Mouse (Mus musculus) neural tube, embryonic 12.5 days (tissue): ENCODE results near the gene Mei4. TPM values are rescaled to one million over a fixed set of nuclear protein-coding genes. Genes with fewer than 3 reads are reported as not detected.

ENCODE experiments used
- ATAC-seq: fragments of 200-750 bp; cut with Nextera tagmentation; 2 replicates; pipeline ENCODE4 v1.8.0; 2017; ENCODE audit warnings: low read depth, mild to moderate bottlenecking, moderate TSS enrichment, moderate library complexity; ENCODE audit not compliant: low FRiP score
- H3K27ac ChIP-seq: fragments of 300-500 bp; sonication (generic); 2 replicates; pipeline ENCODE4 v1.5.1; 2016
- H3K27me3 ChIP-seq: fragments of 300-500 bp; sonication (generic); replicated peaks from 2 replicates; pipeline ENCODE4 v1.6.1; 2016; ENCODE audit warnings: mild to moderate bottlenecking
- H3K36me3 ChIP-seq: fragments of 300-500 bp; sonication (generic); 2 replicates; pipeline ENCODE4 v1.6.1; 2016; ENCODE audit warnings: mild to moderate bottlenecking
- H3K4me1 ChIP-seq: fragments of 300-500 bp; sonication (generic); 2 replicates; pipeline ENCODE4 v1.6.1; 2016
- H3K4me2 ChIP-seq: fragments of 300-500 bp; sonication (generic); replicated peaks from 2 replicates; pipeline ENCODE4 v1.6.1; 2016; ENCODE audit warnings: mild to moderate bottlenecking
- H3K4me3 ChIP-seq: fragments of 300-500 bp; sonication (generic); 2 replicates; pipeline ENCODE4 v1.5.1; 2016
- H3K9ac ChIP-seq: fragments of 300-500 bp; sonication (generic); 2 replicates; pipeline ENCODE4 v1.6.1; 2016; ENCODE audit warnings: mild to moderate bottlenecking
- H3K9me3 ChIP-seq: fragments of 300-500 bp; sonication (generic); 2 replicates; pipeline ENCODE4 v1.6.1; 2016; ENCODE audit warnings: mild to moderate bottlenecking
- WGBS: fragments of 180-500 bp; shearing (Covaris S2); methylation state at CpG from one replicate; pipeline ENCODE4 v1.1.7; 2016; 5-methylcytosine and 5-hydroxymethylcytosine counted together
- polyA plus RNA-seq: library from polyadenylated mRNA; unstranded; fragments of >200 nt; fragmentation: Nextera tagmentation; extraction: Ambion mirVana; gene quantifications from 2 replicates; pipeline ENCODE4 v1.2.1, GENCODE M21; 2016

Gene Mei4
- polyA plus RNA-seq, 1 experiment from 2014 or later, result 0.66 TPM

- 92% methylated on average over 1 of the region's 1 CpGs for whole genome bisulfite sequencing
- no peak for ATAC-seq
These were observed 103.3 kb downstream of the Mei4 start for GRCm38 (mm10) chr9:81966765-81967164.

GRCm38 (mm10) chr9:81968935-81969334 lies 105.5 kb downstream of the Mei4 start:
- Histone ChIP-seq H3K9me3 (no peaks in the 10 kb centered on the region), H3K9ac (no peak overlapping the region), H3K4me3 (no peak overlapping the region), H3K27me3 (no peaks in the 10 kb centered on the region), H3K4me2 (no peak overlapping the region), H3K27ac (no peak overlapping the region), H3K36me3 (no peaks in the 10 kb centered on the region), H3K4me1 (no peaks in the 10 kb centered on the region)
- WGBS, result 51% methylated on average over 2 of the region's 2 CpGs
- no peak for ATAC-seq

More at GRCm38 (mm10) chr9:81966765-81967164, 103.3 kb downstream of the Mei4 start:
- H3K9me3 ChIP-seq, result no peaks in the 10 kb centered on the region
- no peak overlapping the region for H3K9ac ChIP-seq
- H3K4me3 ChIP-seq, result no peak overlapping the region
- no peaks in the 10 kb centered on the region for H3K36me3 ChIP-seq
- no peak overlapping the region for H3K27ac ChIP-seq
- H3K4me1 ChIP-seq, result no peaks in the 10 kb centered on the region
- H3K27me3 ChIP-seq, result no peaks in the 10 kb centered on the region
- H3K4me2 ChIP-seq, result no peak overlapping the region

- no peak for ATAC-seq
- H3K9ac ChIP-seq, result no peak overlapping the region
- H3K27me3 ChIP-seq, result no peaks in the 10 kb centered on the region
- no peak overlapping the region for H3K4me2 ChIP-seq
- H3K9me3 ChIP-seq, result no peaks in the 10 kb centered on the region
- WGBS, result 89% methylated on average over 3 of the region's 3 CpGs
- no peak overlapping the region for H3K4me3 ChIP-seq
- H3K36me3 ChIP-seq, result no peaks in the 10 kb centered on the region
- no peaks in the 10 kb centered on the region for H3K4me1 ChIP-seq
- H3K27ac ChIP-seq, result no peak overlapping the region
These were observed 119.0 kb downstream of the Mei4 start for GRCm38 (mm10) chr9:81982461-81982860.

- Histone ChIP-seq H3K36me3 (no peaks in the 10 kb centered on the region), H3K27ac (no peak overlapping the region), H3K4me1 (no peaks in the 10 kb centered on the region), H3K9ac (no peak overlapping the region), H3K9me3 (no peaks in the 10 kb centered on the region), H3K4me3 (no peak overlapping the region), H3K4me2 (no peak overlapping the region), H3K27me3 (no peaks in the 10 kb centered on the region)
- 82% methylated on average over 3 of the region's 3 CpGs for WGBS
- ATAC-seq, result no peak
These were observed 149.5 kb downstream of the Mei4 start for GRCm38 (mm10) chr9:82012991-82013390.

GRCm38 (mm10) chr9:82042515-82043056 lies 179.1 kb downstream of the Mei4 start:
- Histone ChIP-seq H3K9ac (no peak overlapping the region), H3K9me3 (no peaks in the 10 kb centered on the region), H3K27me3 (no peaks in the 10 kb centered on the region), H3K36me3 (no peaks in the 10 kb centered on the region), H3K4me2 (no peak overlapping the region), H3K4me3 (no peak overlapping the region), H3K4me1 (no peaks in the 10 kb centered on the region), H3K27ac (no peak overlapping the region)
- 92% methylated on average over 1 of the region's 1 CpGs for WGBS
- ATAC-seq, result no peak

GRCm38 (mm10) chr9:82044517-82044916 lies 181.0 kb downstream of the Mei4 start:
- Histone ChIP-seq H3K9ac (no peak overlapping the region), H3K27me3 (no peaks in the 10 kb centered on the region), H3K9me3 (no peaks in the 10 kb centered on the region), H3K4me3 (no peak overlapping the region), H3K4me1 (no peaks in the 10 kb centered on the region), H3K4me2 (no peak overlapping the region), H3K27ac (no peak overlapping the region), H3K36me3 (no peaks in the 10 kb centered on the region)
- ATAC-seq, result no peak
- WGBS, result 85% methylated on average over 2 of the region's 2 CpGs

GRCm38 (mm10) chr9:82073832-82074231 lies 210.4 kb downstream of the Mei4 start:
- Histone ChIP-seq H3K9me3 (no peaks in the 10 kb centered on the region), H3K4me2 (no peak overlapping the region), H3K27ac (no peak overlapping the region), H3K4me3 (no peak overlapping the region), H3K36me3 (no peaks in the 10 kb centered on the region), H3K4me1 (no peaks in the 10 kb centered on the region), H3K9ac (no peak overlapping the region), H3K27me3 (no peaks in the 10 kb centered on the region)
- WGBS, result 83% methylated on average over 1 of the region's 1 CpGs
- ATAC-seq, result no peak

GRCm38 (mm10) chr9:82075270-82075669 lies 211.8 kb downstream of the Mei4 start:
- no peaks in the 10 kb centered on the region for H3K36me3 ChIP-seq
- no peaks in the 10 kb centered on the region for H3K4me1 ChIP-seq
- no peak overlapping the region for H3K4me2 ChIP-seq
- no peak overlapping the region for H3K9ac ChIP-seq
- ATAC-seq, result no peak
- 93% methylated on average over 2 of the region's 2 CpGs for WGBS
- no peak overlapping the region for H3K27ac ChIP-seq
- no peak overlapping the region for H3K4me3 ChIP-seq
- H3K27me3 ChIP-seq, result no peaks in the 10 kb centered on the region
- H3K9me3 ChIP-seq, result no peaks in the 10 kb centered on the region

GRCm38 (mm10) chr9:82096409-82096808 lies 232.9 kb downstream of the Mei4 start:
- 82% methylated on average over 3 of the region's 3 CpGs for WGBS

GRCm38 (mm10) chr9:82114865-82115264 lies 251.4 kb downstream of the Mei4 start:
- Histone ChIP-seq H3K27ac (no peak overlapping the region), H3K4me1 (no peaks in the 10 kb centered on the region), H3K36me3 (no peaks in the 10 kb centered on the region), H3K9me3 (no peaks in the 10 kb centered on the region), H3K9ac (no peak overlapping the region), H3K4me2 (no peak overlapping the region), H3K4me3 (no peak overlapping the region), H3K27me3 (no peaks in the 10 kb centered on the region)
- no peak for ATAC-seq
- WGBS, result 83% methylated on average over 2 of the region's 2 CpGs

More at GRCm38 (mm10) chr9:82096409-82096808, 232.9 kb downstream of the Mei4 start:
- no peaks in the 10 kb centered on the region for H3K4me1 ChIP-seq
- H3K4me3 ChIP-seq, result no peak overlapping the region
- no peaks in the 10 kb centered on the region for H3K27me3 ChIP-seq
- no peaks in the 10 kb centered on the region for H3K9me3 ChIP-seq
- H3K9ac ChIP-seq, result no peak overlapping the region
- H3K4me2 ChIP-seq, result no peak overlapping the region
- no peak overlapping the region for H3K27ac ChIP-seq
- H3K36me3 ChIP-seq, result no peaks in the 10 kb centered on the region
- ATAC-seq, result no peak

- no peak overlapping the region for H3K9ac ChIP-seq
- no peaks in the 10 kb centered on the region for H3K9me3 ChIP-seq
- no peak overlapping the region for H3K4me2 ChIP-seq
- H3K4me1 ChIP-seq, result no peaks in the 10 kb centered on the region
- no peaks in the 10 kb centered on the region for H3K36me3 ChIP-seq
- no peak overlapping the region for H3K4me3 ChIP-seq
- no peak for ATAC-seq
- no peak overlapping the region for H3K27ac ChIP-seq
- no peaks in the 10 kb centered on the region for H3K27me3 ChIP-seq
These were observed 272.6 kb downstream of the Mei4 start for GRCm38 (mm10) chr9:82136119-82136518.

- no peaks in the 10 kb centered on the region for H3K27me3 ChIP-seq
- no peak overlapping the region for H3K9ac ChIP-seq
- no peak overlapping the region for H3K27ac ChIP-seq
- H3K4me1 ChIP-seq, result no peaks in the 10 kb centered on the region
- 65% methylated on average over 9 of the region's 9 CpGs for WGBS
- no peaks in the 10 kb centered on the region for H3K36me3 ChIP-seq
- no peak overlapping the region for H3K4me3 ChIP-seq
- no peak overlapping the region for H3K4me2 ChIP-seq
- no peak for ATAC-seq
- no peaks in the 10 kb centered on the region for H3K9me3 ChIP-seq
These were observed 296.7 kb downstream of the Mei4 start for GRCm38 (mm10) chr9:82160143-82160542.

- no peaks in the 10 kb centered on the region for H3K36me3 ChIP-seq
- no peak for ATAC-seq
- H3K9ac ChIP-seq, result no peak overlapping the region
- no peaks in the 10 kb centered on the region for H3K27me3 ChIP-seq
- H3K4me2 ChIP-seq, result no peak overlapping the region
- 28% methylated on average over 4 of the region's 4 CpGs for WGBS
- no peaks in the 10 kb centered on the region for H3K9me3 ChIP-seq
- H3K4me1 ChIP-seq, result no peaks in the 10 kb centered on the region
- H3K27ac ChIP-seq, result no peak overlapping the region
- H3K4me3 ChIP-seq, result no peak overlapping the region
These were observed 298.9 kb downstream of the Mei4 start for GRCm38 (mm10) chr9:82162415-82162814.
